Comparison of ENCODE assay signal across 13 mouse cellular contexts in the genomic region with DNA sequence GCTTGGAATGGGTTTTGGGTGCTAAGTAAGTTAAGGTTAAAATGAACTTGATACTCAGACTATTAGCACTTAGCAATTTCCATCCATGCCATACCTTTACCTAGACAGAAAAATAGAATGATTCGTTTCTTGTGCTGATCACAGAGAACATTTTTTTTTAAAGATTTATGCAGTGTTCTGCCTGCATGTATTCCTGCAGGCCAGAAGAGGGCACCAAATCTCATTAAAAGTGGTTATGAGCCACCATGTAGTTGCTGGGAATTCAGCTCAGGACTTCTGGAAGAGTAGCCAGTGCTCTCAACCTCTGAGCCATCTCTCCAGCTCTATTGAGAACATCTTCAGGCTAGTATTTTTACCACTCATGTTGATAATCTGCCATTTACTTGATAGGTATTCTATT. TPM values are rescaled to one million over a fixed set of nuclear protein-coding genes. Genes with fewer than 3 reads are reported as not detected.
DNase-seq lines count a peak whose midpoint lies in the region; ATAC-seq and TF ChIP-seq lines count a peak whose summit lies in the region.
"Had no signal": no experiment of that assay in that cellular context is flagged by ENCODE, and none has a peak within 500 bp of the region (broad histone marks: within the 10 kb centered on the region; RNA-seq: fewer than 3 reads in every experiment).

No protein-coding gene starts in this region.

- H3K4me1 ChIP-seq in E14TG2a.4 (replicated peaks; ENCODE audit: low read depth, low read length): peaks cover 57% of the 10 kb centered on the region
- peaks cover 7% of the 10 kb centered on the region for H3K4me1 ChIP-seq in kidney, embryonic 15.5 days
- H3K4me1 ChIP-seq: stomach, embryonic 15.5 days had no signal

- H3K27me3 ChIP-seq in E14TG2a.4 (ENCODE audit: insufficient read depth, low read length): no peaks in the 10 kb centered on the region
- H3K27me3 ChIP-seq in kidney, embryonic 15.5 days: no peaks in the 10 kb centered on the region
- H3K27me3 ChIP-seq: hindbrain, embryonic 12.5 days; neural tube, embryonic 12.5 days; stomach, embryonic 15.5 days had no signal

- H3K4me2 ChIP-seq in kidney, embryonic 15.5 days: no peak overlapping the region
- H3K4me2 ChIP-seq: hindbrain, embryonic 12.5 days; neural tube, embryonic 12.5 days; stomach, embryonic 15.5 days had no signal

- no peak overlapping the region for H3K9ac ChIP-seq in kidney, embryonic 15.5 days
- H3K9ac ChIP-seq: hindbrain, embryonic 12.5 days; neural tube, embryonic 12.5 days; stomach, embryonic 15.5 days had no signal

- intact Hi-C loops in left cerebral cortex, adult 2 months (cut with DNase I): no loop called here

- 93% methylated on average over 1 of the region's 1 CpGs for WGBS in kidney, embryonic 15.5 days

- no peak overlapping the region for H3K4me3 ChIP-seq in left cerebral cortex, adult 2 months
- H3K4me3 ChIP-seq in E14TG2a.4 (replicated peaks; ENCODE audit: low read length): no peak overlapping the region
- H3K4me3 ChIP-seq in kidney, embryonic 15.5 days (replicated peaks): no peak overlapping the region
- H3K4me3 ChIP-seq: hindbrain, embryonic 12.5 days; limb, embryonic 10.5 days; neural tube, embryonic 12.5 days; stomach, embryonic 15.5 days had no signal

- H3K36me3 ChIP-seq in E14TG2a.4 (ENCODE audit: insufficient read depth, low read length): peaks cover 79% of the 10 kb centered on the region
- H3K36me3 ChIP-seq in kidney, embryonic 15.5 days: peaks cover 60% of the 10 kb centered on the region

- no peaks in the 10 kb centered on the region for H3K9me3 ChIP-seq in E14TG2a.4 (ENCODE audit: low read length)
- no peaks in the 10 kb centered on the region for H3K9me3 ChIP-seq in kidney, embryonic 15.5 days (replicated peaks)
- H3K9me3 ChIP-seq: hindbrain, embryonic 12.5 days; limb, embryonic 10.5 days; neural tube, embryonic 12.5 days; stomach, embryonic 15.5 days had no signal

- H3K27ac ChIP-seq in left cerebral cortex, adult 2 months: no peak overlapping the region
- H3K27ac ChIP-seq in kidney, embryonic 15.5 days: no peak overlapping the region
- H3K27ac ChIP-seq: hindbrain, embryonic 12.5 days; limb, embryonic 10.5 days; neural tube, embryonic 12.5 days; stomach, embryonic 15.5 days had no signal

- TF ChIP-seq CTCF in left cerebral cortex, adult 2 months (IDR thresholded peaks at IDR 0.05): peak; percentile 49
- peak; percentile 64 for TF ChIP-seq CTCF in E14TG2a.4 (conservative IDR thresholded peaks at IDR 0.05; ENCODE audit: low read length)

- no peak for DNase-seq in left cerebral cortex, adult 2 months (ENCODE audit: extremely low spot score in 1 of 2, low spot score in 2 of 2)
- DNase-seq in left cerebral cortex, adult 11 months (ENCODE audit: low spot score): no peak
- peak; percentile 23 to 27 for DNase-seq in B cell, adult 2 months
- DNase-seq in adrenal gland, adult 18-20 months (ENCODE audit: low spot score in 2 of 2): no peak
- DNase-seq: right cerebral cortex, postnatal 14 days had no signal

- peak; percentile 47 for ATAC-seq in inflammation-experienced regulatory T-cells, adult 6 months
- no peak for ATAC-seq in kidney, embryonic 15.5 days (replicated peaks; ENCODE audit: low FRiP score)
- ATAC-seq: forebrain, embryonic 14.5 days had no signal

RNA-seq across cellular contexts. Expression of a gene that starts 5.7 kb away (rescaled TPM):
- total RNA-seq in left cerebral cortex, adult 2 months (2021): 10 to 100 TPM; 90.2 to 92.8 TPM
- polyA plus RNA-seq in inflammation-experienced regulatory T-cells, adult 6 months (2017; shearing (Covaris generic)): 10 to 100 TPM; 56.0 to 77.0 (median 57.4) TPM
- 100 to 1,000 TPM; 157 to 164 TPM for total RNA-seq in adrenal gland, adult 18-20 months (2021)
- polyA plus RNA-seq in kidney, embryonic 15.5 days (2015; fragmentation: Nextera tagmentation; extraction: Ambion mirVana): 97.9 and 111 TPM in 2 replicates

RNA-seq across cellular contexts. Expression of a gene that starts 40.6 kb away (rescaled TPM):
- 100 to 1,000 TPM; 168 to 178 TPM for total RNA-seq in left cerebral cortex, adult 2 months (2021)
- polyA plus RNA-seq in inflammation-experienced regulatory T-cells, adult 6 months (2017; shearing (Covaris generic)): 10 to 100 TPM in 2 of 3 experiments, 1 to 10 TPM in 1; 9.9 to 14.1 (median 13.7) TPM
- total RNA-seq in adrenal gland, adult 18-20 months (2021): 100 to 1,000 TPM; 122 to 139 TPM
- 105 and 109 TPM in 2 replicates for polyA plus RNA-seq in kidney, embryonic 15.5 days (2015; fragmentation: Nextera tagmentation; extraction: Ambion mirVana)

Comparison
In these comparisons a context has a peak if more than half of its experiments do, and no peak if none do; other contexts are left out.
1. DNase-seq: peak in B cell, adult 2 months (2 of 2); none in left cerebral cortex, adult 2 months (0 of 2), left cerebral cortex, adult 11 months (single experiment) and adrenal gland, adult 18-20 months (0 of 2).